Mouse (Mus musculus) embryonic facial prominence, embryonic 12.5 days (tissue): Measurements from ENCODE around the gene 1700025G04Rik. TPM values are rescaled to one million over a fixed set of nuclear protein-coding genes. Genes with fewer than 3 reads are reported as not detected.
"Not testable (repeated sequence)": the region's sequence is repeated elsewhere in the genome, so short reads cannot be mapped to it uniquely, and the experiment has no call there.

Experiments used
- ATAC-seq: fragments of 200-750 bp; cut with Nextera tagmentation; 2 replicates; pipeline ENCODE4 v1.8.0; 2017; ENCODE audit not compliant: insufficient number of reproducible peaks, insufficient read depth, low FRiP score, low TSS enrichment
- H3K27ac ChIP-seq: fragments of 300-500 bp; sonication (generic); 2 replicates; pipeline ENCODE4 v1.5.1; 2016; ENCODE audit warnings: mild to moderate bottlenecking
- H3K27me3 ChIP-seq: fragments of 300-500 bp; sonication (generic); 2 replicates; pipeline ENCODE4 v1.6.1; 2016; ENCODE audit warnings: mild to moderate bottlenecking, moderate library complexity
- H3K36me3 ChIP-seq: fragments of 300-500 bp; sonication (generic); 2 replicates; pipeline ENCODE4 v1.6.1; 2016; ENCODE audit warnings: mild to moderate bottlenecking
- H3K4me1 ChIP-seq: fragments of 300-500 bp; sonication (generic); 2 replicates; pipeline ENCODE4 v1.6.1; 2016
- H3K4me2 ChIP-seq: fragments of 300-500 bp; sonication (generic); replicated peaks from 2 replicates; pipeline ENCODE4 v1.6.1; 2016; ENCODE audit warnings: mild to moderate bottlenecking, moderate library complexity
- H3K4me3 ChIP-seq: fragments of 300-500 bp; sonication (generic); 2 replicates; pipeline ENCODE4 v1.5.1; 2016; ENCODE audit warnings: mild to moderate bottlenecking
- H3K9ac ChIP-seq: fragments of 300-500 bp; sonication (generic); 2 replicates; pipeline ENCODE4 v1.6.1; 2016; ENCODE audit warnings: mild to moderate bottlenecking, moderate library complexity
- H3K9me3 ChIP-seq: fragments of 300-500 bp; sonication (generic); 2 replicates; pipeline ENCODE4 v1.6.1; 2016; ENCODE audit warnings: mild to moderate bottlenecking, moderate library complexity
- WGBS: fragments of 180-500 bp; shearing (Covaris S2); methylation state at CpG from one replicate; pipeline ENCODE4 v1.1.7; 2016; 5-methylcytosine and 5-hydroxymethylcytosine counted together
- polyA plus RNA-seq: library from polyadenylated mRNA; unstranded; fragments of >200 nt; fragmentation: Nextera tagmentation; extraction: Ambion mirVana; gene quantifications from 2 replicates; pipeline ENCODE4 v1.2.1, GENCODE M21; 2016

Gene 1700025G04Rik
- polyA plus RNA-seq, 1 experiment from 2014 or later = 34.7 TPM

DNA sequence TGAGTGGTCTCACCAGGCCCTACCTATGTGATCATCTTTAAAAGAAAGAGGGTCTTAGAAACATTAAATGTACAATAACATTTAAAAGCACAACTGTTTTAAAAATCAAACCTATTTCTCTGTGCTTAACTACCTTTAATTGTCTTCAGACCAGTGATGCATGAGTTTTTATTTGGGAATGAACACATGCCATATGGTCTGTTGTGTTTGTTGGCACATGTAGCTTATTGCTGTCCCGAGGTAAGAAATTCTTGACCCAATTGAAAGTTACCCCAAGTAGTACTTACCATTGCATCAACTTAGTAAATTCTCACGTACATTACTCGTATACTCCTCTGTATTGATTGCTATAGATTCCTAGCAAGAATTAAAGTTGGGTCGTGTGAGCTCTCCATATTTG lies 254.7 kb downstream of the 1700025G04Rik start:
- no peaks in the 10 kb centered on the region for H3K36me3 ChIP-seq
- H3K4me2 ChIP-seq = no peak overlapping the region
- no peak overlapping the region for H3K9ac ChIP-seq
- H3K27ac ChIP-seq = no peak overlapping the region
- no peak overlapping the region for H3K4me3 ChIP-seq
- WGBS = 87% methylated on average over 4 of the region's 4 CpGs
- H3K27me3 ChIP-seq = no peaks in the 10 kb centered on the region
- ATAC-seq = no peak
- no peaks in the 10 kb centered on the region for H3K9me3 ChIP-seq
- no peaks in the 10 kb centered on the region for H3K4me1 ChIP-seq

DNA sequence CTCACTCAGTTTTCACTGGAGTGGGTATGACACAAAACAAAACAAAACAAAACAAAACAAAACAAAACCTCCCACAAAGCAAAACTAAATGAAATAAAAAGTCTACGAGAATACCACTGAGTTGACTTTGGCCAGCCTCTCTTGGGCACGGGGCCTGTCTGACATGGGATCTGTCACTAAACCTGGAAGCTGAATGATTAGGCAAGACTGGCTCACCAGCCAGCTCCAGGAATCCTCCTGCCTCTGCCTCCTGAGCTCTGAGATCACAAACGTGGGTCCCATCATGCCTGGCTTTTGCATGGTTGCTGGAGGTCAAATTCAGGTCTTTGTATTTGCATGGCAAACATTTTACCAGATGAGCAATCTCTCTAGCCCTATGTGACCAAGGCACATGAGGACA lies 258.1 kb downstream of the 1700025G04Rik start:
- Histone ChIP-seq H3K27ac (no peak overlapping the region), H3K9ac (no peak overlapping the region), H3K9me3 (no peaks in the 10 kb centered on the region), H3K36me3 (no peaks in the 10 kb centered on the region), H3K4me1 (no peaks in the 10 kb centered on the region), H3K4me3 (no peak overlapping the region), H3K27me3 (no peaks in the 10 kb centered on the region), H3K4me2 (no peak overlapping the region)
- no peak for ATAC-seq
- WGBS = 85% methylated on average over 3 of the region's 3 CpGs

DNA sequence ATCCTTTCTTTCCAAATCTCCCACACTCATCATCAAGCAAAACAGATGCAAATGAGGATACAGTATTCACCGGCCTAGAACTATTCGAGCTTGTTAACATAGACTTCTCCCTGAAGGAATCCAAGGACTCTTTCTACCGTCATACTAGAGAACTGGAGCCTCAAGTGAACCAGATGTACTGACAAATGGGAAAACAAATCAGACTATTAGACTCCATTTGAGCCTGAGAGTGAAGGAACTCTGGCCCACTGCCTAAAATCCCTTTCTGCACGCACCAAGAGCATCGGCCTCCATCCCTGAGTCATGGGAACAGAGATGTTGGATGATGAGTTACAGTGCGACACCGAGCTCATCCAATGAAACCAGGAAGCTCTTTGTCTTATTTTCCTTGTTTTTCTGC lies 264.9 kb downstream of the 1700025G04Rik start:
- 86% methylated on average over 7 of the region's 7 CpGs for WGBS
- Histone ChIP-seq H3K9ac (no peak overlapping the region), H3K27me3 (no peaks in the 10 kb centered on the region), H3K9me3 (no peaks in the 10 kb centered on the region), H3K36me3 (no peaks in the 10 kb centered on the region), H3K4me2 (no peak overlapping the region), H3K4me1 (no peaks in the 10 kb centered on the region), H3K4me3 (no peak overlapping the region), H3K27ac (no peak overlapping the region)
- ATAC-seq = no peak

DNA sequence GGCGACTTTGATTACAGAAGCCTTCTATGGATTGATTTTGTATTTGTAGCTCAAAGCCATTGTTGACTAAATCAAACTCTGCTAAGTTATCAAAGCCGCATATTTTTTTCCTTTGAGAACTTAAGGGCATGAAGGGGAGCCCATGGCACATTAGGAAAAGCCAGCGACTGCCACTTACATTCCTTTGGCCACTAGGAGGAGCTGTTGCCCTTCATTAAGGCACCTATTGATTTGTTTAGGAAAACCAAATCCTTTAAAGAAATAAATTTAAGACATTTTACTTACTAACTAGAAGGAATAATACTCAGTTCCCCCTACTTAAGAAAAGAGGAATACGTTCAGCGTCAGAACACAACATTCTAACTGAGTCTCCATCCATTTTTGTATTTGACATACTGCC lies 269.5 kb downstream of the 1700025G04Rik start:
- peaks cover 24% of the 10 kb centered on the region for H3K36me3 ChIP-seq
- no peak for ATAC-seq
- H3K9me3 ChIP-seq = no peaks in the 10 kb centered on the region
- no peaks in the 10 kb centered on the region for H3K27me3 ChIP-seq
- H3K4me2 ChIP-seq = no peak overlapping the region
- no peak overlapping the region for H3K27ac ChIP-seq
- no peaks in the 10 kb centered on the region for H3K4me1 ChIP-seq
- H3K4me3 ChIP-seq = no peak overlapping the region
- H3K9ac ChIP-seq = no peak overlapping the region
- WGBS = 28% methylated on average over 5 of the region's 5 CpGs

DNA sequence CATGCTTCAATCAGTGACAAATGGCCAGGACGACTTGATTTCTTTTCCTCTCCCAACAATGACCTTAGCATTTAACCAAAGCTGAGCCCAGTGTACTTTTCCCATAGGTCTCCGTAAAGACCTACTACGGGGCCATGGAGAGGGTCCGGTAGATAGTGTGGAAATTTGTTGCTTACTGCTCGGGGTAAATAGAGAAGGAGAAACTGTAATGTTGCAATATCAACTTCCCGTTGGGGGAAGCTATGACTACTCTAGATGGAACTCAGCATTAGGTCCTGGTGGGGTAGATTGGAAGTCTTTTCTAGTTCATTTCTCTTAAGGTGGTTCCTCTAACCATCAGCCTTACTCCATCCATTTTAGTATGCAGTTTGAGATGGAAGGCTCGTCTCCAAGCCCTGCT lies 270.7 kb downstream of the 1700025G04Rik start:
- H3K27ac ChIP-seq = no peak overlapping the region
- H3K9ac ChIP-seq = no peak overlapping the region
- no peak overlapping the region for H3K4me3 ChIP-seq
- no peaks in the 10 kb centered on the region for H3K9me3 ChIP-seq
- no peak overlapping the region for H3K4me2 ChIP-seq
- no peaks in the 10 kb centered on the region for H3K27me3 ChIP-seq
- ATAC-seq = no peak
- H3K36me3 ChIP-seq = peaks cover 27% of the 10 kb centered on the region
- WGBS = 88% methylated on average over 7 of the region's 7 CpGs
- H3K4me1 ChIP-seq = no peaks in the 10 kb centered on the region

DNA sequence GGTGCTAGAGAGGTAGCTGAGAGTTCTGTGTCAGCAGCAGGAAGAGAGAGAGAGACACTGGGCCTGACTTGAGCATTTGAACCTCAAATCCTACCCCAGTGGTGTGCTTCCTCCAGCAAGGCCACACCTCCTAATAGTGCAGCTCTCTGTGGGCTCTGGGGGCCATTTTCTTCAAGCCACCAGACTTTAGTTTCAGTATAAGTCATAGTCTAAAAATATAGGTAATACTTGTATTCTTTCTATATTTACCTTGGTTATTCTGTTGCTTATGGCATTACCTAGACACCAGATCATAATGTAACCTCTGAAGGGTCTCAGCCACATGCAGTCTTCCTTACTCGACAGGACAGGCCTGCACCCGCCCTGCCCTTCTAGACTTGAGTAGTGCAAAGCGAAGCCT lies 273.9 kb downstream of the 1700025G04Rik start:
- Histone ChIP-seq H3K4me1 (no peaks in the 10 kb centered on the region), H3K4me2 (no peak overlapping the region), H3K36me3 (peaks cover 43% of the 10 kb centered on the region), H3K4me3 (no peak overlapping the region), H3K9ac (no peak overlapping the region), H3K27me3 (no peaks in the 10 kb centered on the region), H3K27ac (no peak overlapping the region), H3K9me3 (no peaks in the 10 kb centered on the region)
- no peak for ATAC-seq
- WGBS = 86% methylated on average over 3 of the region's 3 CpGs

DNA sequence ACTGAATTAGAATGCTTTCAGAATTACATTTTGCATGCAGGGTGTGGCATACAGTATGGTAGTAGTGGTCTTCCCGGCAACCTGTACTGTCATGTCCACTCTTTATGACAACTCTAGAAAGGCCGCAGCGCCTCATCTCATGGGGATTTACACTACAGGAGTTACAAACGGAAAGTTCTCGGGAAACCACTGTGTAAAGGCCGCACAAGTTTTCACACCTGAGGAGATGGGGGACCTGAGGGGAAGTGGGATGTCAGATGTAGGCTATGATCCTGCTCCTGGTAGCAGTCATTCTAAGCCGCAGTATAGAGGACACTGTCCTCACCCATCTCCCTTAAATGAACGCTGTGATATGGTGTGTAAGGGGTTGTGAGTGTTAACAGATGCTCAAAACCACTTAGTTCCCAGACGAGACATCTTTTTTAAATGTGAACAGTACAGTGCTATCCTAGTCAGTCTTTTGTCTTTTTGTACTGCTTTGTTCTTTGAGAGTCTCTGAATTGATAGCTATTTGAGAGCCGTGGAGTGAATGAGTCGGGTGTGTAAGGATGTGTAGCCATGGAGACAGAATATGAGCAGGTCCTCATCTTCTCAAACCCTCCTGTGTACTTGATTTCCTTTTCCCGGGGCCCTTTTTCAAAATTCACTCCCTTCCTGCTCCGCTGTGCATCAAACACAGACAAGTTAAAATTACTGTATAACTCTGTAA lies 277.8 kb downstream of the 1700025G04Rik start:
- Histone ChIP-seq H3K36me3 (peaks cover 40% of the 10 kb centered on the region), H3K9ac (no peak overlapping the region), H3K27me3 (no peaks in the 10 kb centered on the region), H3K9me3 (no peaks in the 10 kb centered on the region), H3K4me2 (no peak overlapping the region), H3K4me1 (no peaks in the 10 kb centered on the region), H3K27ac (no peak overlapping the region), H3K4me3 (no peak overlapping the region)
- 92% methylated on average over 13 of the region's 13 CpGs for WGBS
- no peak for ATAC-seq

DNA sequence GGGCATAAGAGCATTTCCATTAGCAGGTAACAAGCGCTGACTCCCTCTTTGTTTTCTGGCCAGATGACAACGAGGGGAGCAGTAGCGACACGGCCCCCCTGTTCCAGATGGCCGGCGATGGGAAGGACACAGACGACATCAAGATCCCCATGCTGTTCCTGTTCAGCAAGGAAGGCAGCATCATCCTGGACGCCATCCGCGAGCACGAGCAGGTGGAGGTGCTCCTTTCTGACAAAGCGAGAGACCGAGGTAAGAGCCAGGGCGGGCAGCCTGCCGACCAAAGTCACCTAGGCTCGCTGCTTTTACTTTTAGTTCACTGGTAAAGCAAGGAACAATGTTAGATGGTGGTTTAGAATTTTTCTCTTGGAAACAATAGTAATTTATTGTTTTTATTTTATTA lies 278.5 kb downstream of the 1700025G04Rik start:
- H3K36me3 ChIP-seq = peaks cover 46% of the 10 kb centered on the region
- no peak overlapping the region for H3K4me3 ChIP-seq
- H3K27ac ChIP-seq = no peak overlapping the region
- H3K9me3 ChIP-seq = no peaks in the 10 kb centered on the region
- H3K9ac ChIP-seq = no peak overlapping the region
- WGBS = 89% methylated on average over 16 of the region's 16 CpGs
- no peaks in the 10 kb centered on the region for H3K4me1 ChIP-seq
- H3K4me2 ChIP-seq = no peak overlapping the region
- ATAC-seq = no peak
- no peaks in the 10 kb centered on the region for H3K27me3 ChIP-seq

DNA sequence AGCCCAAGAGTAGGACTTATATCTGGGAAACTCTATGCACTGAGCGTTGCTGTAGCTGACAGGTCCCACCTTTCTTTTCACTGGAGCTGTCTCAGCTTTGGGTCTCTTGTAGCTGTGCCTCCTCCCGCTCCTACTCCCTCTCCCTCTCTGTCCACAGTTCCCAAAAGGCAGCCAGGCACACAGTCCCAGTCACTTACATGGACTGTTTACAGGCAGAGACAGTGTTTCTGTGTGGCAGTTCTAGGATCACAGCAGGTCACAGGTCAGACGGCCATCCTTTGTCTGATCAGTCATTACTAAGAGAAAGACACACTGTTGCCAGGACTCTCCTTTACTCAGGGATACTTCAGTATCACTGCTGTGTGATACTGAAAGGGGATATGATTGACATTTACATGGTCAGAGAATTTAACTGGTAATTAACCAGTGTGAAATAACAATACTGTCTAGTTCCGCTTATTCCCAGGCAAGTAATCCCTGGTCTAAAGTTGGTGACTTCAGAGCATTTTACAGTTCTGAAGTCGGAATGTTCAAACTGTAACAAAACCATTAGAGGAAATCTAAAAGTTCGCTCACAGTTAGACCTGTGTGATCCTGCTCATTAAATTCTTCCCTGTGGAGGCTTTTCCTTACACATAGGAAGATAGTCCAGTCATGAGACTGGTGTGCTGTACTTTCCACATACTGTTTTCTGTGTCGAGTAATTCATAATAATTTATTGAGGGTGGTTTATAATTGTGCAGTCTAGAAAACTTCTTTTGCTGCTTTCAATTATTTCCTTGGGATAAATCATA lies 279.1 kb downstream of the 1700025G04Rik start:
- Histone ChIP-seq H3K27ac (no peak overlapping the region), H3K9ac (no peak overlapping the region), H3K9me3 (no peaks in the 10 kb centered on the region), H3K36me3 (peaks cover 43% of the 10 kb centered on the region), H3K4me3 (no peak overlapping the region), H3K4me1 (no peaks in the 10 kb centered on the region), H3K4me2 (no peak overlapping the region), H3K27me3 (no peaks in the 10 kb centered on the region)
- ATAC-seq = no peak
- WGBS = 64% methylated on average over 7 of the region's 7 CpGs

DNA sequence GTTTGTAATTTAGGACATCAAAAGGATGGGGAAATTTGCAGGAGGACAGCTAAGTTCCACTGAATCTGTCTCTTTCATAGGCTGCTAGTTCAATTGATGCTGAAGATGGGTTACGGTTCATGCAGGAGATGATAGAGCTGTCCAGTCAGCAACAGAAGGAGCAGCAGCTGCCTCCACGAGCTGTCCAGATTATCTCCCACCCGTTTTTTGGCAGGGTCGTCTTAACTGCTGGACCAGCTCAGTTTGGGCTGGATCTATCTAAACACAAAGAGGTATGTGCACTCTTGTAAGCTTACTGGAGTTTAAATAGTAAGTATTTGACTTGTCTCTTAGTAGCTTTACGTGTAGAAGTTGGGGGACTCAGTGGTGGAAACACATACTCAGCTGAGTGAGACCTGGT lies 282.6 kb downstream of the 1700025G04Rik start:
- no peaks in the 10 kb centered on the region for H3K9me3 ChIP-seq
- H3K4me1 ChIP-seq = no peaks in the 10 kb centered on the region
- no peaks in the 10 kb centered on the region for H3K27me3 ChIP-seq
- H3K36me3 ChIP-seq = peaks cover 26% of the 10 kb centered on the region
- no peak overlapping the region for H3K4me3 ChIP-seq
- H3K9ac ChIP-seq = no peak overlapping the region
- no peak for ATAC-seq
- no peak overlapping the region for H3K4me2 ChIP-seq
- no peak overlapping the region for H3K27ac ChIP-seq
- WGBS = 90% methylated on average over 5 of the region's 5 CpGs

DNA sequence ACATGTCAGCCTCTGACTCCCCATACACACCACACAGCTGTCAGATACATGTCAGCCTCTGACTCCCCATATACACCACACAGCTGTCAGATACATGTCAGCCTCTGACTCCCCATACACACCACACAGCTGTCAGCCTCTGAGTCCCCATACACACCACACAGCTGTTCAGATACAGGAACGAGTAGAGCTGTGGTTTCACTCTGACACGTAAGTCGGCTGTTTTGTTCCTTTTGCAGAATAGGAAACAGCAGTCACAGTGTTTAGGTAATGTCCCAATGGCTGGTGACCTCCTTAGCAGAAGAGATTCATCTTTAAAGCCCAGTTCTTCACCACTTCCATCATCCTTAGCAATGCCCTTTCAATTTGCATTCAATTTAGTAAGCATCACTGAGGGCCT lies 287.1 kb downstream of the 1700025G04Rik start:
- not testable (repeated sequence) for H3K27ac ChIP-seq, H3K9ac ChIP-seq, ATAC-seq, H3K9me3 ChIP-seq, H3K4me3 ChIP-seq, H3K27me3 ChIP-seq, H3K4me1 ChIP-seq, H3K4me2 ChIP-seq
- peaks cover 32% of the 10 kb centered on the region for H3K36me3 ChIP-seq
- 78% methylated on average over 3 of the region's 3 CpGs for WGBS
